Mouse (Mus musculus) liver, embryonic 14.5 days (tissue): ENCODE results near the gene Atg4a-ps. TPM values are rescaled to one million over a fixed set of nuclear protein-coding genes. Genes with fewer than 3 reads are reported as not detected.

ENCODE experiments used
- ATAC-seq: fragments of 200-750 bp; cut with Nextera tagmentation; 2 replicates; pipeline ENCODE4 v1.8.0; 2017; ENCODE audit warnings: moderate number of reproducible peaks, mild to moderate bottlenecking, moderate library complexity; ENCODE audit not compliant: insufficient read depth
- DNase-seq, 3 experiments: peaks; one replicate each; pipeline ENCODE4 v3.0.0-alpha.2; 2012 to 2013; ENCODE audit warnings: low read depth in 3 of 3, low spot score in 3 of 3
- H3K27ac ChIP-seq: fragments of 300-500 bp; sonication (generic); 2 replicates; pipeline ENCODE4 v1.5.1; 2014; ENCODE audit warnings: moderate library complexity, mild to moderate bottlenecking, control low read depth, inconsistent platforms
- H3K27me3 ChIP-seq: fragments of 300-500 bp; sonication (generic); 2 replicates; pipeline ENCODE4 v1.6.1; 2014; ENCODE audit warnings: mild to moderate bottlenecking, low read length, moderate library complexity; ENCODE audit not compliant: control insufficient read depth, insufficient read depth
- H3K36me3 ChIP-seq: fragments of 300-500 bp; sonication (generic); replicated peaks from 2 replicates; pipeline ENCODE4 v1.6.1; 2014; ENCODE audit warnings: low read depth; ENCODE audit not compliant: control insufficient read depth, insufficient read depth
- H3K4me1 ChIP-seq, 2 experiments: fragments of 200-500 bp in 1 of 2; fragments of 300-500 bp in 1 of 2; sonication (generic) in 1 of 2; replicated peaks; 2 replicates each; pipeline ENCODE4 v1.6.1; 2012 to 2014; ENCODE audit warnings: antibody characterized with exemption in 1 of 2, inconsistent platforms in 1 of 2, low read length in 1 of 2; ENCODE audit not compliant: control insufficient read depth in 2 of 2, insufficient read depth in 2 of 2
- H3K4me2 ChIP-seq: fragments of 300-500 bp; sonication (generic); 2 replicates; pipeline ENCODE4 v1.6.1; 2014; ENCODE audit warnings: low read depth, mild to moderate bottlenecking, control low read depth, moderate library complexity
- H3K4me3 ChIP-seq, 2 experiments: fragments of 200-500 bp in 1 of 2; fragments of 300-500 bp in 1 of 2; sonication (generic) in 1 of 2; 2 replicates each; pipeline ENCODE4 v1.5.1; 2012 to 2014; ENCODE audit warnings: low read depth in 2 of 2, low read length in 2 of 2, mild to moderate bottlenecking in 2 of 2, control low read depth in 1 of 2, inconsistent platforms in 1 of 2, moderate library complexity in 1 of 2; ENCODE audit not compliant: insufficient read depth in 1 of 2
- H3K9ac ChIP-seq: fragments of 300-500 bp; sonication (generic); replicated peaks from 2 replicates; pipeline ENCODE4 v1.6.1; 2014; ENCODE audit warnings: mild to moderate bottlenecking, control low read depth, moderate library complexity
- H3K9me3 ChIP-seq: fragments of 300-500 bp; sonication (generic); 2 replicates; pipeline ENCODE4 v1.6.1; 2016; ENCODE audit warnings: low read length, mixed read lengths; ENCODE audit not compliant: control insufficient read depth
- CTCF ChIP-seq: IDR thresholded peaks from 2 replicates; pipeline ENCODE4 v1.5.1; 2016; ENCODE audit warnings: antibody characterized with exemption, low read depth, control low read depth
- EP300 ChIP-seq: IDR thresholded peaks from 2 replicates; pipeline ENCODE4 v1.6.1; 2016; ENCODE audit warnings: antibody characterized with exemption, low read depth
- WGBS: fragments of 180-500 bp; shearing (Covaris S2); extraction: QIAGEN DNeasy Blood & Tissue Kit; methylation state at CpG from one replicate; pipeline ENCODE4 v1.1.7; 2014; ENCODE audit not compliant: insufficient replicate concordance; 5-methylcytosine and 5-hydroxymethylcytosine counted together
- polyA plus RNA-seq, 2 experiments: library from polyadenylated mRNA; depleted of rRNA in 1 of 2; stranded (reverse) in 1 of 2; unstranded in 1 of 2; fragments of >200 nt; fragmentation: Nextera tagmentation in 1 of 2; extraction: Ambion mirVana in 1 of 2; gene quantifications; 2 replicates each; pipeline versions ENCODE4 v1.2.1 to v1.2.3; 2012 to 2014

The Atg4a-ps gene
- polyA plus RNA-seq, 2 experiments = 0.10 to 0.23 TPM

GRCm38 (mm10) chr3:103683234-103683965 is 37.5 kb upstream of the Atg4a-ps start:
- no peak overlapping the region for H3K9ac ChIP-seq
- H3K36me3 ChIP-seq = no peaks in the 10 kb centered on the region
- H3K4me2 ChIP-seq = no peak overlapping the region
- no peak overlapping the region for H3K4me3 ChIP-seq
- WGBS = 13% methylated on average over 21 of the region's 21 CpGs
- no peaks in the 10 kb centered on the region for H3K4me1 ChIP-seq
- H3K27me3 ChIP-seq = no peaks in the 10 kb centered on the region
- H3K9me3 ChIP-seq = no peaks in the 10 kb centered on the region
- ATAC-seq (no peak), DNase-seq (no peak)
- H3K27ac ChIP-seq = no peak overlapping the region
- TF ChIP-seq EP300 (no peak), CTCF (no peak)

GRCm38 (mm10) chr3:103682473-103682872 is 36.6 kb upstream of the Atg4a-ps start:
- no peak for ATAC-seq
- WGBS = 39% methylated on average over 4 of the region's 4 CpGs

DNA sequence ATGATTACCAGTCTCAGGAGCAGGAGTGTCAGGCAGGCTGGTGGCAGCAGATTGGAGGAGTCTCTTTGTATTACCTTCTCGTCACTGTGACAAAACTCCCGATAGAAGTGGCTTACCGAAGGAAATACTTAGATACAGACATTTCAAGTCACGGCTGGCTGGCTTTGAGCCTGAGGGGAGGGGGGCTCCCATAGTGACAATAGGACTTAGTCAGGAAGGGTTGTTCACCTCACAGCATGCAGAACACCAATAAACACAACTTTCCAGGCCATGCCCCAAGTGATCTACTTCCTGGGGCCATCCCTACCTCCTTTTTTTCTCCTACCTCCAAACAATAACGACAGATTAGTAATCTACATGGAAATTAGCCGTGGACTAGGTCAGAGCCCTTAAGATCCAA is 32.9 kb upstream of the Atg4a-ps start:
- ATAC-seq (no peak), DNase-seq (no peak)
- Histone ChIP-seq H3K27me3 (no peaks in the 10 kb centered on the region), H3K27ac (no peak overlapping the region), H3K9ac (no peak overlapping the region), H3K36me3 (no peaks in the 10 kb centered on the region), H3K4me1 (no peaks in the 10 kb centered on the region), H3K9me3 (no peaks in the 10 kb centered on the region), H3K4me3 (no peak overlapping the region), H3K4me2 (no peak overlapping the region)
- WGBS = 49% methylated on average over 6 of the region's 6 CpGs
- TF ChIP-seq CTCF (no peak), EP300 (no peak)

More at GRCm38 (mm10) chr3:103682473-103682872, 36.6 kb upstream of the Atg4a-ps start:
- H3K27ac ChIP-seq = no peak overlapping the region
- no peak for DNase-seq
- H3K4me1 ChIP-seq = no peaks in the 10 kb centered on the region
- no peaks in the 10 kb centered on the region for H3K36me3 ChIP-seq
- no peaks in the 10 kb centered on the region for H3K9me3 ChIP-seq
- H3K4me3 ChIP-seq = no peak overlapping the region
- no peak overlapping the region for H3K4me2 ChIP-seq
- TF ChIP-seq EP300 = no peak
- no peak for TF ChIP-seq CTCF
- no peaks in the 10 kb centered on the region for H3K27me3 ChIP-seq
- no peak overlapping the region for H3K9ac ChIP-seq

- Histone ChIP-seq H3K27ac (no peak overlapping the region), H3K9me3 (no peaks in the 10 kb centered on the region), H3K9ac (no peak overlapping the region), H3K4me1 (no peaks in the 10 kb centered on the region), H3K36me3 (no peaks in the 10 kb centered on the region), H3K4me2 (no peak overlapping the region), H3K4me3 (no peak overlapping the region), H3K27me3 (no peaks in the 10 kb centered on the region)
- DNase-seq (no peak), ATAC-seq (no peak)
- TF ChIP-seq CTCF = no peak
- WGBS = 47% methylated on average over 7 of the region's 7 CpGs
Observed at GRCm38 (mm10) chr3:103672716-103673115, 26.8 kb upstream of the Atg4a-ps start.

DNA sequence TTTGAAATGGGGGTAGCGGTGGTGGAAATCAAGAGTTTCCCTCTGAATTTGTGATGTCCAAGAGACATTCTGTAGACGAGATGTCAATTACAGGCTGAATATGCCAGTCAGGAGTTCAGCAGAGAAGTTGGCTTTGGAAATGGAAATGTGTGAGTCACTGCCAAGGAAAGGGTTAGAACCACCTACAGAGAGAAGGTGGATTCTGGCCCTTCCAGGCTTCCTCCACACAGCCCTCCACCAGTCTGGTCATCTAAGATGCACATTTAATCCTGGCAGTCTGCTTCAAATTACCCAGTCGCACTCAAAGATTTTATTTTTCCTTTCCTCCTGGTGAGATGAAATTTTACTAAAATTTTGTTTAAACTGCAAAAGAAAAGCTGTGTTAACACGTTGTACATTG is 26.2 kb upstream of the Atg4a-ps start:
- no peaks in the 10 kb centered on the region for H3K9me3 ChIP-seq
- no peak for TF ChIP-seq CTCF
- no peak for TF ChIP-seq EP300
- no peaks in the 10 kb centered on the region for H3K4me1 ChIP-seq
- DNase-seq = no peak
- no peaks in the 10 kb centered on the region for H3K36me3 ChIP-seq
- no peak overlapping the region for H3K9ac ChIP-seq
- no peak overlapping the region for H3K4me3 ChIP-seq
- no peak overlapping the region for H3K27ac ChIP-seq
- no peak for ATAC-seq
- no peaks in the 10 kb centered on the region for H3K27me3 ChIP-seq
- WGBS = 60% methylated on average over 4 of the region's 4 CpGs
- H3K4me2 ChIP-seq = no peak overlapping the region
